Mouse (Mus musculus) CH12F3 (cell line): Measurements from ENCODE around the gene Rmi1.
"Not testable (repeated sequence)": the region's sequence is repeated elsewhere in the genome, so short reads cannot be mapped to it uniquely, and the experiment has no call there.

Experiments
- in situ Hi-C: fragments of 300-500 bp; cut with MboI; formaldehyde crosslinking; loops from 2 replicates; pipeline ENCODE4 v1.14.3; 2020; ENCODE audit warnings: low sequenced_read_pairs

Rmi1 gene

GRCm38 (mm10) chr13:58400576-58400975 is 1.5 kb upstream of the Rmi1 start:
- in situ Hi-C loops = no loop called here

DNA sequence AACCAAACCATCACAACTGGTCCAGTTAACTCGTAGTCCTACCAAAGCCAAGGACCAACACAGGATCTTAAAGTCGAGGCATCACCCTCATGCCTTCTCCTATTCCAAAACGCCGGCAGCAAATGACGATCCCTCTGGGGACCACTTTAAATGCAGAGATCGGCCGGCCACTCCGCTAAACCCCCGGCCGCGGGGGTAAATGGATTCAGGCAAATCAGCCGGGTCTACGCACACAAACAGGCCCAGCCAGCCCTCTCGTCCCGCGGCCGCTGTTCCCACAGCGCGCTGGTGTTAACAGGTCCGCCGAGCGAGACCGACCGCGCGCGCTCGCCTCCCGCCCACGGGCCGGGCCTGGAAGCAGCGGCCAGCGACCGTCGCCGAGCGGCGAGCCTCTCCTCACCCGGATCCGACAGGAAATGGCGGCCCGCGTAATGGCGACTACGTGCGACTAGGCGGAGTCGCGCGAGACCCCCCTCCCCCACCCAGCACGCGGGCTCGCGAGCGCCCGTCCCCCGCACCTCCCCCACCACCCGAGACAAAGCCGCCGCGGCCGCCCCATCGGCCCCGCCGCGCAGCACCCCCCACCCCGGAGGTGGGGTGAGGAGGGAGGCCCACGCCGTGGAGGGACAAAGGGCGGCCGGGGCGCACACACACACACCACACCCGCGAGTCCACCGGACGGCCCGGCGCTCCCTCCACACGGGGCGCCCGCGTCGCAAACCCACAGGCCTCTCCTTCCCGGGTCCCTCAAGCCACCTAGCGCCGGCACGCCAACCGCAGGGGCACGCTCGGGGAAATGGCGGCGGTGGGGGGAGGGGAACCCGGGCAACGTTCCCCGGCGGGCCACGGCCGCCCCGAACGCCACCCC is 679 bp upstream of the Rmi1 start:
- in situ Hi-C loops = no loop called here

DNA sequence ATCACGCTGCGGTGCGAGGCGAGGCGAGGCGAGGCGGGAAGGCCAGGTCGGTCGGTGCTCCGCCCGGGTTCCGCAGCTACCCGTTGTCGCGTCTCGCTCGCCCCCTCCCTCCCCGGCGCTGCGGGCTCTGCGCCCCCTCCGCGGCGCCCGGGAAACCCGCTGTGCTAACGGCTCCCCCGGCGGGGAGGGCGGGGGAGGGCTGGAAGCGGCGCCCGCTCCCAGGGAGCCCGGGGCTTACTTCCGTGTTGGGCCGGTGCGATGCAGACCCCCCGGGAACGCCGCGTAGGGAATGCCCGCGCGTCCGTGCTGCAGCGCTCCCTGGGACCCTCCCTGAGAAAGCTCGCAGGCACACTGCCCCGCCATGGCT is 679 bp downstream of the Rmi1 start:
- in situ Hi-C loops = no loop called here

GRCm38 (mm10) chr13:58403243-58403642 is 1.2 kb downstream of the Rmi1 start, which contains the start of gene Hnrnpk:
Gene Hnrnpk (minus strand): TSS chr13:58403343.
- in situ Hi-C loops = not testable (repeated sequence)

GRCm38 (mm10) chr13:58411073-58411472 is 9.0 kb downstream of the Rmi1 start:
- in situ Hi-C loops = no loop called here

- in situ Hi-C loops = no loop called here
Observed at GRCm38 (mm10) chr13:58415374-58415773, 13.3 kb downstream of the Rmi1 start.

GRCm38 (mm10) chr13:58415838-58416237 is 13.8 kb downstream of the Rmi1 start:
- in situ Hi-C loops = no loop called here

- in situ Hi-C loops = no loop called here
Observed at GRCm38 (mm10) chr13:58418656-58419055, 16.6 kb downstream of the Rmi1 start.

DNA sequence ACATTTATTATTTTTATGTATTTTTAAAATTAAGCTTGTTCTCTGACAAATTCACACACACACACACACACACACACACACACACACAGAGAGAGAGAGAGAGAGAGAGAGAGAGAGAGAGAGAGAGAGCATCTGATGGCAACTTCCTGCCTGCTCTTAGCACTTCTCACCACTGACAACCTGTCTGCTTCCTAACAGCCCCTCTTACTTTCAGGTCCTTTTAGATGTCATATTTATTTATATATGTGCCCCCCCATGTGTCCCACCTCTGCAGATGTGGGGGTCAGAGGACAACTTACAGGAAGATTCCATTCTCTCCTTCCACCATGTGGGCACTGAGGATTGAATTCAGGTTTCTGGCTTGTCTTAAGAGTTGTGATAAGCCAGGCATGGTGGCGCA is 17.2 kb downstream of the Rmi1 start:
- in situ Hi-C loops = no loop called here

- in situ Hi-C loops = no loop called here
Observed at GRCm38 (mm10) chr13:58421026-58421425, 19.0 kb downstream of the Rmi1 start.

GRCm38 (mm10) chr13:58422242-58422641 is 20.2 kb downstream of the Rmi1 start:
- in situ Hi-C loops = no loop called here

DNA sequence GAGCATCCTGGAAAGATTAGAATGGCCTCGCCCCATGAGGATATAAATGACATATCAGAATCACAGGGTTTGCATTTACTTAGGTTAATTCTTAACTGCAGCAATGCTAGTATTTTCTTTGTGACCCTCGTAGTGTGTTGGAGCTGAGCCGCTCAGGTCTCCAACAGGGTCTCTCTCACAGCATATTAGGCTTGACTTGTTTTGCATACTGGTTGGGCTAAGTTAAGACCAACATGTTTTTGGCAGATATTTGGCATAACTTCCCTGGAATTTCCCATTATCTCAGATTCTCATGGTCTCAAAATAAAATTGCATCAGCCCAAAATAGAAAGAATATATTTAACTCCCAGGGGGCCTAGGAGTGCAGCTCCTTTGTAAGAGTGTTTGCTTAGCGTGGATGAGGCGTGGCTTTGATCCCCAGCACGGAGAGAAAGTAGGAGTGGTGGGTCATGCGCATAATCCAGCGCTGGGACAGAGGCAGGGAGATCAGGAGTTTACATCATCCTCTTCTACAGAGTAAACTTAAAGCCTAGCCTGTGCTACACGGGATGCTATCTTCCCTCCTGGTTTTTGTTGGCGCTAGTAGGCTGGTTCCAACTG is 21.1 kb downstream of the Rmi1 start:
- in situ Hi-C loops = no loop called here

DNA sequence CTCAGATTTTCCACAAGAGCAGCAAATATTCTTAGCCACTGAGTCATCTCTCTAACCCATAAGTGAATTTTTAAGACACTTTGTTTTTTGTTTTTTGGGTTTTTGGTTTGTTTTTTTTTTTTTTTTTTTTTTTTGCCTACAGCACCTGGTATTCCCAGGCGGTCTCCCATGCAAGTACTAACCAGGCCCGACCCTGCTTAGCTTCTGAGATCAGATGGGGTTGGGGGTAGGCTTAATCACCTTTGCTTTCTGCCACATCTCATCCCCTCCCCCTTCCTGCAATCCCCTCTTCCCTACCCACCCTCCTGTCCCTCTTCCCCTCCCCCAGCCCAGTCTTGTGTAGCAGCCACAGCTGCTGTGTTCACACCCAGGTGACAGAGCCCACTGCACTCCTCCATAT is 37.7 kb downstream of the Rmi1 start:
- in situ Hi-C loops = no loop called here

- in situ Hi-C loops = no loop called here
Observed at GRCm38 (mm10) chr13:58443326-58443725, 41.3 kb downstream of the Rmi1 start.

DNA sequence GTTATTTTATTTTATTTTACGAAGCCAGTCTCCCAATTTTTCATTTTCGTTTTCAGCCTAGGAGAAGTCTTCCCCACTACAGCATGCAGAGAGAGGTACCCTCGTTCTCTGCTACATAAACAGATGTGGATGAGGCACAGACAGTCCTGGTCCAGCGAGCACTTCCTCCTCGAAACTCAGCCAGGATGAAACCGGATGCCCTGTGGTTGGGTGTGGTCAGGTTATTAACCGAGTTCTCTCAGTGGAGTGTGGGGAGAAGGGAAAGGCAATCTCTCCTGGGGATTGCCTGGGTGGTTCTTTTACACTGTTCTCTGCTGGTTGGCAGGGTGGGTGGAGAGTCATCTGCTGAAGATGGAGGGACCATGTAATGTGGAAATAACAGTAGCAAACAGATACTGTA is 41.7 kb downstream of the Rmi1 start:
- in situ Hi-C loops = no loop called here

- in situ Hi-C loops = no loop called here
Observed at GRCm38 (mm10) chr13:58446541-58446940, 44.5 kb downstream of the Rmi1 start.

GRCm38 (mm10) chr13:58450459-58451182 is 48.6 kb downstream of the Rmi1 start:
- in situ Hi-C loops = no loop called here

DNA sequence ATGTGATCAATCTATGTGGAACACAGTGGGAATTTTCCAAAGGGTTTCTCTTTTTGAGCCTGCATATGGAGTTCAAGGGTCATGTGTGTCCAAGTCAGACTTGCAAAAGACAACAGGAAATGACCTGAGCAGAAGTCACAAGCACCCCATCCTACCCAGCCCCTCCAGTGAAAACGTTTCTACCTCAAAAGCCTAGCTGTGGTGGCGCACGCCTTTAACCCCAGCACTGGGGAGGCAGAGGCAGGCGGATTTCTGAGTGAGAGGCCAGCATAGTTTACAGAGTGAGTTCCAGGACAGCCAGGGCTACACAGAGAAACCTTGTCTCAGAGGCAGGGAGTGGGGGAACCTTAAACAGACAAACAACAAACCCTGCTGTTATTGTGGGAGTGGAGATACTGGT is 50.2 kb downstream of the Rmi1 start:
- in situ Hi-C loops = no loop called here

DNA sequence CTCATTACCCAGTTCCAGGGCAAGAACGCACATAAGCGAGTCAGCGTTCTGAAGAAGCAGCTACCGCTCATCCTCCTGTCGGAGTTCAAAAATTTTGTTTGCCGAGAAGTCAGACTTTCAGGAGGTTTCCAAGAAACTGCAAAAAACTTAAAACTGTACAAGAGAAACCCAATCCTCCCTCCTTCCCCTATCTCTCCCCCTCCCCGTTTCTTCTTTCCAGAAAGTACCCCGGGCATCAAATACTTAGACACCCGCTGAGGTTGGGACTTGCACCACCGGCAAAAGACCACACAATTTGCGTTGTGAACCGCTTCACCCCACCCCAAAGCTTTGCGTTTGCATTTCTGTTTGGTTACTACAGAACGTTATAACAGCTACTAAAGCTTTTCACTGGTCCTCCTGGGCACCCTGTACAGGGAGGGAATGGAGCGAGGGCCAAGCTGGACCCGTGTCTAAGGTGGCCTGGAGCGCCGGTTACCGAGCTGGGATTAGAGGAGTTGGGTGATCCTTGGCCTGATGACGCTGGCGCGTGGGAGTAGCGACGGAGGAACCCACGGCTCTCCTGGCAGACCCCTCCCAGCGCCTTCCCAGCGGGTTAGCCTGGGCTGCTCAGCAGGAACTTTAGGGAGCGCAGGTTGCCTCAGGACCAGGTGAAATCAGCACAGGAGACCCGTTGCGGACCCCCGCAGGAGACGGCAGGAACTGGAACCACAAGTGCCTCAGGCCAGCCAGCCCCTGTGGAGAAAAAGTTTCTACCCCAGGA is 50.8 kb downstream of the Rmi1 start:
- in situ Hi-C loops = no loop called here

GRCm38 (mm10) chr13:58453541-58453940 is 51.5 kb downstream of the Rmi1 start:
- in situ Hi-C loops = no loop called here

GRCm38 (mm10) chr13:58456547-58456946 is 54.5 kb downstream of the Rmi1 start:
- in situ Hi-C loops = no loop called here
